Mouse (Mus musculus) C2C12 (cell line): ENCODE results near the gene Hoxd8. TPM values are rescaled to one million over a fixed set of nuclear protein-coding genes. Genes with fewer than 3 reads are reported as not detected.

ENCODE experiments used
- H3K27me3 ChIP-seq: one replicate; pipeline ENCODE4 v1.6.1; 2011; ENCODE audit not compliant: control insufficient read depth, insufficient read depth, insufficient read length
- H3K36me3 ChIP-seq: one replicate; pipeline ENCODE4 v1.6.1; 2011; ENCODE audit not compliant: control insufficient read depth, insufficient read depth
- H3K4me3 ChIP-seq: one replicate; pipeline ENCODE4 v1.5.1; 2011; ENCODE audit warnings: mild to moderate bottlenecking, control low read depth; ENCODE audit not compliant: poor library complexity, insufficient read depth, severe bottlenecking
- H3K79me2 ChIP-seq: one replicate; pipeline ENCODE4 v1.6.1; 2011; ENCODE audit not compliant: control insufficient read depth, insufficient read depth
- H3K79me3 ChIP-seq: one replicate; pipeline ENCODE4 v1.6.1; 2011; ENCODE audit warnings: low read depth, control low read depth
- H3ac ChIP-seq: one replicate; pipeline ENCODE3; 2011; ENCODE audit warnings: low read depth; ENCODE audit not compliant: control insufficient read depth, insufficient read length
- CEBPB ChIP-seq: IDR thresholded peaks from one replicate; pipeline ENCODE4 v1.6.1; 2011; ENCODE audit warnings: low read depth, mild to moderate bottlenecking, control low read depth, moderate library complexity
- CTCF ChIP-seq: IDR thresholded peaks from one replicate; pipeline ENCODE4 v1.5.1; 2011; ENCODE audit not compliant: control insufficient read depth, insufficient read depth, insufficient read length
- FOSL1 ChIP-seq: IDR thresholded peaks from one replicate; pipeline ENCODE4 v1.8.0; 2011; ENCODE audit warnings: mild to moderate bottlenecking, low read length; ENCODE audit not compliant: poor library complexity, insufficient read depth, severe bottlenecking
- MAX ChIP-seq: IDR thresholded peaks from one replicate; pipeline ENCODE4 v1.6.1; 2011; ENCODE audit warnings: mild to moderate bottlenecking, control low read depth
- MYOD1 ChIP-seq: IDR thresholded peaks from one replicate; pipeline ENCODE4 v1.6.1; 2011; ENCODE audit warnings: low read depth; ENCODE audit not compliant: control insufficient read depth, insufficient read length
- MYOG ChIP-seq: IDR thresholded peaks from one replicate; pipeline ENCODE4 v1.6.1; 2011; ENCODE audit not compliant: control insufficient read depth, insufficient read length; ENCODE audit errors: extremely low read depth
- USF1 ChIP-seq: IDR thresholded peaks from one replicate; pipeline ENCODE4 v1.6.1; 2011; ENCODE audit warnings: low read depth, mild to moderate bottlenecking, control low read depth, moderate library complexity
- polyA plus RNA-seq: library from polyadenylated mRNA; unstranded; fragments of >200 nt; fragmentation: generic; extraction: Trizol; gene quantifications from one replicate; pipeline ENCODE4 v1.2.1, GENCODE M21; 2012; ENCODE audit warnings: missing spikeins

Hoxd8 gene
- polyA plus RNA-seq, 1 experiment = not detected

DNA sequence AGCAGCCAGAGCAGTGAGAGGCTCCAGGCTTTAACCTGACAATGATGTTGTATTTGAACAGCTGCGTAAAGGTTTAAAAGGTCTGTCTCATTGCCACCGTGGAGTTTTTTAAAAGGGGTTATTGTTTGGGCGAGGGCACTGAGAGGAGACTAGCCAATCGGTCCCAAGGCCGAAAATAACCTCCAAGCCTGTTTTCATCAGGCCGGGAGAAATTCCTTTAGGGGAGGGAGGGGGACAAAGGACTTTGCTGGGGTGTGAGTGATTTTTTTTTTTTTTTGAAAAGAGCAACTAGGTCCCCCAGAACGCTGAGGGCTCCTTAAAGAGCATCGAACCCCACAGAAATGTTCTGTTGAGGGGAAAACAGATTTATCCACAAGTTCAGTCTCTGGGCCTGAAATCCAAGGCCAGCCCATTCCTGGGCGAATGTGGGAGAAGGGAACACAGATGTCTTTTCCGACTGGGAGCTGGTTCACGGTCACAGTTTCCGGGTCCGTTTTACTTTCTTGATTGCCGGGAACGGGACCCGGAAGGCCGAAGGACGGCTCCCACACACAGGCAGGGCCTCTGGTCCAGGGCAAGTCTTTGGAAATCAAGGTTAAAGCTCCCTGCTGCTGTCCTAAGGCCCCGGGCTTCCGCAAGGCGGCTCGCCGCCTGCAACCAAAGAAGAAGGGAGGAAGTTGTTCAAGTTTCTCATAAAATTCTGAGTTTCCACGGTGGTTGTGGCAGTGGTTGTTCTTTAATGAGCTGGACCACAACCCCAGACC lies 14.7 kb upstream of the Hoxd8 start:
- Histone ChIP-seq H3K4me3 (no peak overlapping the region), H3K79me3 (no peaks in the 10 kb centered on the region), H3K36me3 (no peaks in the 10 kb centered on the region), H3K27me3 (peaks cover 65% of the 10 kb centered on the region), H3ac (no peak overlapping the region), H3K79me2 (no peaks in the 10 kb centered on the region)
- TF ChIP-seq MYOD1 = no peak
- no peak for TF ChIP-seq USF1
- no peak for TF ChIP-seq CTCF
- TF ChIP-seq FOSL1 = no peak
- TF ChIP-seq MYOG = no peak

DNA sequence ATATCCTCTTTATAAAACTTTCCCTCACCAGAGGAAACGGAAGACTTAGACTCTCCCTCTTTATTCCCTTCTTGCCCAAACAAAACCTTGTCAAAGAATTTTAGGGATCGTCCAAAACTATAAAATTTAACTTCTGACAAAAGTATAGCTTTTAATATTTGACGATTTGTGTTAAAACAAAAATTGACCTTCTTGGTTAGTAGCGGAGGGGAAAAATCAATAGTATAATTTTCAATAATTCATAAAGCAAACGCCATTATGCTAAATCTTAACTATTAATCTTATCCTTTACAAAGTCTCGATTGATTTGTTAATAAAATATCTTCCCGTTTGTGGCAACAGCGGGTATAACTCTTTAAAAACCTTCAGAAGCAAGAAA lies 14.1 kb upstream of the Hoxd8 start:
- no peak overlapping the region for H3K4me3 ChIP-seq

DNA sequence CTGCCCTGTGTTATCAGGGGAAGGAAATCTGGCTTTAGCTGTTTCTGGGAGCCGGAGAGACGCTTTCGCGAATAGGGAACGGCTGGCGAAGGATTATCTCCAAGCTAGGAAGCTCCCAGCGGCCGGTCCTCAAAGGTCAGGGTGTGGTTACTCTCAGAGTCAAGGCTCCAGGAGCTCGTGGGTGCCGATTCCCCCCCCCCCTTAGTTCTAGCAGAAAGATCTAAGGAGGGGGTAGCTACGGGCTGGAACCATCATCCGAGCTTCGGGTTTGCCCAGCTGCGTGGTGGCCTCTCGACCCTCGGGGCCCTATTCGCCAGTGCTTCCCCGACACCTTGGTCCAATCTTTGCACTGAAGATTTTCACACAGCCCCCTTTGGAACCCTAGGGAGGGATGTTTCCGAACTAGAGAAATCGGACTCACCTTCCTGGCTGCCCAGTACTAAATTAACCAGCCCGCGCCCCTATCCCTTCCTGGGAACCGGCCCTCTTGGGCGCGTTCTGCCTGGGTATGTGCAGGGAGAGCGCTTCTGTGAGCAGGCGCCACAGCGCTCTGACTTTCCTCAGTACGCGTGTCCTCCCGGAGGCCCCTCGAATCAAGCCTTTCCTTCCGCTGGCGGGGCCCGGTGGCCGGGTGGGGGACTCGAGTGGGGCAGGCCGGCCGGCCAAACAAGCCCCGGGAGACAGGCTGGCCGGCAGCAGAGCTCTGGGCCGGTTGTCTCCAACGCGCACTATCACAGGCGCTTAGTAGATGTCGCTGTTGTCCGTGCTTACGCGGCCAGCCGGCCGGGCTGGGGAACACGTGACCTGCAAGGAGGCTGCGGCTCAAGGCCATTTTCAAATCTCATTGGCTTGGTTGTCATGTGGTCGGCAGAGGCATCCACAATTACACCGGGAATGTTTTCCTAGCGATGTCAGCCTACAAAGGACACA lies 13.1 kb upstream of the Hoxd8 start, which contains the start of gene Hoxd10:
Gene Hoxd10 (plus strand): TSS at position 903 of the 930 bp plus-strand sequence.
- Histone ChIP-seq H3ac (no peak within 1 kb of the TSS), H3K27me3 (peaks cover 68% of the 10 kb centered on the region), H3K79me3 (no peaks in the 10 kb centered on the region), H3K79me2 (no peaks in the 10 kb centered on the region), H3K36me3 (no peaks in the 10 kb centered on the region), H3K4me3 (no peak within 1 kb of the TSS)
- TF ChIP-seq USF1 = no peak
- TF ChIP-seq CTCF = no peak
- TF ChIP-seq FOSL1 = no peak
- no peak for TF ChIP-seq MAX
- no peak for TF ChIP-seq MYOD1
- no peak for TF ChIP-seq CEBPB
- TF ChIP-seq MYOG = no peak

More for the DNA sequence above, 14.1 kb upstream of the Hoxd8 start:
- no peaks in the 10 kb centered on the region for H3K79me2 ChIP-seq
- no peaks in the 10 kb centered on the region for H3K79me3 ChIP-seq
- no peaks in the 10 kb centered on the region for H3K36me3 ChIP-seq
- H3ac ChIP-seq = no peak overlapping the region
- TF ChIP-seq CTCF = no peak
- no peak for TF ChIP-seq USF1
- no peak for TF ChIP-seq FOSL1
- TF ChIP-seq MYOD1 = no peak
- no peak for TF ChIP-seq MYOG
- TF ChIP-seq MAX = no peak
- TF ChIP-seq CEBPB = no peak
- H3K27me3 ChIP-seq = peaks cover 63% of the 10 kb centered on the region

DNA sequence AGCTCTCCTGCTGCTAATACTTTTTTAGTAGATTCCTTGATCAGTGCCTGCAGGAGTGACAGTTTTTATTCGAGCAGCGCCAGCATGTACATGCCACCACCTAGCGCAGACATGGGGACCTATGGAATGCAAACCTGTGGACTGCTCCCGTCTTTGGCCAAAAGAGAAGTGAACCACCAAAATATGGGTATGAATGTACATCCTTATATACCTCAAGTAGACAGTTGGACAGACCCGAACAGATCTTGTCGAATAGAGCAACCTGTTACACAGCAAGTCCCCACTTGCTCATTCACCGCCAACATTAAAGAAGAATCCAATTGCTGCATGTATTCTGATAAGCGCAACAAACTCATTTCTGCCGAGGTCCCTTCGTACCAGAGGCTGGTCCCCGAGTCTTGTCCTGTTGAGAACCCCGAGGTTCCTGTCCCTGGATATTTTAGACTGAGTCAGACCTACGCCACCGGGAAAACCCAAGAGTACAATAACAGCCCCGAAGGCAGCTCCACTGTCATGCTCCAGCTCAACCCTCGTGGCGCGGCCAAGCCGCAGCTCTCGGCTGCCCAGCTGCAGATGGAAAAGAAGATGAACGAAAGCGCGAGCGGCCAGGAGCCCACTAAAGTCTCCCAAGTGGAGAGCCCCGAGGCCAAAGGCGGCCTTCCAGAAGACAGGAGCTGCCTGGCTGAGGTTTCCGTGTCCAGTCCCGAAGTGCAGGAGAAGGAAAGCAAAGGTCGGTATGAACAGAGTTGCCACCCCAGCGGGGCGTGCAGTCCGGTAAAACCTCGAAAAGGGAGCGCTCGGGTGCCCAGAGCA lies 12.2 kb upstream of the Hoxd8 start:
- H3ac ChIP-seq = no peak overlapping the region
- TF ChIP-seq MYOG (no peak), FOSL1 (no peak), MYOD1 (no peak), USF1 (no peak), CTCF (no peak), MAX (no peak), CEBPB (no peak)
- no peaks in the 10 kb centered on the region for H3K79me3 ChIP-seq

DNA sequence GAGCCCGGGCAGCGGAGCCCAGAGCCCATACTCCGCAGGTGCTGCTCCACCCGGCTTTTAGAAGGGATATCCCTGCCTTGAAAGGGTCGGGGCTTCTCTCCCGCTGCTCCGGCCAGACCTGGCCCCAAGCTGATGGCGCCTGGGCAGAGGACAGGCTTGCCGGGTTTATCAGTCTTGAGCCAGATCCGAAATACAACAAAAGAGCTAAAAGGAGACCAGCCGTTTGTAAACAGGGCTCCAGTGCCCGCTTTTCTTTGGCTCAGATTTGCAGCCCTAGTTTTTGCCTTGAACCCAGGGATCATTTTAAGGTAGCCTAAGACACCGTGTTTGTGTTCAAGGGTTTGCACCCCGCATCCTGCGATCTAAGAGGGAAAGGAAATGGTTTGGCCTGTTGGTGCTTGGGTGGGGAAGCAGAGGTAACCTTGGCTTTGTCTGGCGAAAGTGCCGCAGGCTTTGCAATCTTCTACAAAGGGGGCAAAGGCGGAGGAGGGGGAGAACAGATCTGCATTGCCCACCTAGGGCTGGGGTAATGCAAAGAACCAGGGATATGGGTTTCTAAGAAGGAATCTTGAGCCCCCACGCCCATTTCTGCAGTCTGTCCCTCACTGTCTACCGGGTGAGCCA lies 11.5 kb upstream of the Hoxd8 start:
- Histone ChIP-seq H3K4me3 (no peak overlapping the region), H3K79me2 (no peaks in the 10 kb centered on the region), H3K27me3 (peaks cover 71% of the 10 kb centered on the region), H3K79me3 (no peaks in the 10 kb centered on the region), H3ac (no peak overlapping the region), H3K36me3 (no peaks in the 10 kb centered on the region)
- no peak for TF ChIP-seq CTCF
- no peak for TF ChIP-seq MYOG
- TF ChIP-seq MAX = no peak
- TF ChIP-seq MYOD1 = no peak
- no peak for TF ChIP-seq FOSL1
- no peak for TF ChIP-seq USF1
- no peak for TF ChIP-seq CEBPB

More for the DNA sequence above, 12.2 kb upstream of the Hoxd8 start:
- Histone ChIP-seq H3K36me3 (no peaks in the 10 kb centered on the region), H3K4me3 (no peak overlapping the region), H3K79me2 (no peaks in the 10 kb centered on the region), H3K27me3 (peaks cover 71% of the 10 kb centered on the region)
